ENCODE assay signal across 9 mouse cellular contexts in the genomic region with DNA sequence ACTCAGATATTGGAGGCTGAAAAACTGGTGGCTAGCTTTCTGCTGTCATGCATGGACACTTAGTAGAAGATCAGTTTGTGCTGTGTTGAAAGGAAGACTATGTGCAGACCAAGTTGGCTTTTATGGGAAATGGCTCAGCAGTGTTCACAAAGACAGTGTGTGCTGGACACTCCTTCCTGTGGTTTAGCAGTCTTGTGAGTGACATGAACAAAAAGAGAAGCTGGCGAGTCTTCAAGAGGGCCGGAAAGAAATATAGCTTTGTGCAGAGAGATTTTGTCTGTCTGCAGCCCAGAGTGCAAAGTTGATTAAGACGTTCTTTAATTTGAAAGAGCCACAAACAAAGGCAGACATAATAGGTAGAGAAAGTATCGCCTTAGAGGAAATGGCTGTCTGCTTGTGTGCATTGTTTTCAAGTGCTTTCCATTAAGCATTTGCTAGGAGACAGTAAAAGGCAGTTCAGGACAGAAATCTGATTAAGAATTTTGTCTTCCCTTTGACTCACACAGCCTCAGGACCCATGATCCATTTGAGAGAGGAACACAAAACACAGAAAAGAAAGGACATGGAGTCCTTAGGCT. TPM values are rescaled to one million over a fixed set of nuclear protein-coding genes. Genes with fewer than 3 reads are reported as not detected.
DNase-seq lines count a peak whose midpoint lies in the region; ATAC-seq and TF ChIP-seq lines count a peak whose summit lies in the region.
"Had no signal": no experiment of that assay in that cellular context is flagged by ENCODE, and none has a peak within 500 bp of the region (broad histone marks: within the 10 kb centered on the region; RNA-seq: fewer than 3 reads in every experiment).

No protein-coding gene starts in this region.

- 48% methylated on average over 4 of the region's 4 CpGs for WGBS in lung, adult 2 months

- peak; percentile 76 for ATAC-seq in monocyte, adult 5-6 weeks (replicated peaks; ENCODE audit: insufficient number of reproducible peaks, low FRiP score, low TSS enrichment, poor library complexity, severe bottlenecking)

- no peak for TF ChIP-seq POLR2A in lung, adult 2 months (IDR thresholded peaks at IDR 0.05; ENCODE audit: borderline replicate concordance, extremely low read depth, low read depth, low read length)
- no peak for TF ChIP-seq POLR2A in brain, embryonic 14.5 days (IDR thresholded peaks at IDR 0.05; ENCODE audit: borderline replicate concordance, extremely low read depth, insufficient read depth, insufficient read length, poor library complexity, severe bottlenecking)

- H3K4me3 ChIP-seq in lung, adult 2 months (replicated peaks; ENCODE audit: extremely low read depth, low read depth, low read length), result no peak overlapping the region
- H3K4me3 ChIP-seq: embryonic facial prominence, embryonic 12.5 days had no signal

- no peak for TF ChIP-seq CTCF in lung, adult 2 months (IDR thresholded peaks at IDR 0.05; ENCODE audit: insufficient read depth, low read length)
- no peak for TF ChIP-seq CTCF in brain, embryonic 14.5 days (IDR thresholded peaks at IDR 0.05; ENCODE audit: borderline replicate concordance, extremely low read depth, insufficient read depth, insufficient read length)

- no peaks in the 10 kb centered on the region for H3K4me1 ChIP-seq in lung, adult 2 months (ENCODE audit: control insufficient read depth, insufficient read depth, low read length)
- H3K4me1 ChIP-seq: embryonic facial prominence, embryonic 12.5 days had no signal

- peak; percentile 8 to 31 for DNase-seq in adrenal gland, adult (ENCODE audit: inconsistent age in 2 of 2, low spot score in 1 of 2)
- no peak for DNase-seq in adrenal gland, adult 8-10 months
- DNase-seq in lung, postnatal 25 days (ENCODE audit: low spot score), result peak; percentile 18
- no peak for DNase-seq in lung, adult 2 months
- DNase-seq in brain, embryonic 14.5 days (ENCODE audit: low read depth), result peak; percentile 52
- DNase-seq in right cerebral cortex, adult 2 months (ENCODE audit: low spot score in 2 of 2), result no peak
- DNase-seq in right cerebral cortex, postnatal 36 days (ENCODE audit: low spot score in 2 of 2), result no peak

RNA-seq across cellular contexts. Expression of a gene that starts 11.4 kb away (rescaled TPM):
- 1 to 10 TPM; 1.8 to 7.9 (median 3.7) TPM for total RNA-seq in adrenal gland, adult 8-10 months (2022)
- polyA plus RNA-seq in lung, adult 2 months (2012; rRNA removed), result 0.71 and 1.3 TPM in 2 replicates
- polyA plus RNA-seq in brain, embryonic 14.5 days (2012; rRNA removed), result 0.40 and 0.43 TPM in 2 replicates
- 116 to 144 TPM (median 135 TPM) in 3 replicates for total RNA-seq in monocyte, adult 5-6 weeks (2017)

RNA-seq across cellular contexts. Expression of a gene that starts 54.8 kb away (rescaled TPM):
- 1 to 10 TPM in 3 of 4 experiments, under 1 TPM in 1; 0.91 to 5.1 (median 3.6) TPM for total RNA-seq in adrenal gland, adult 8-10 months (2022)
- 1.4 and 2.5 TPM in 2 replicates for polyA plus RNA-seq in lung, adult 2 months (2012; rRNA removed)
- polyA plus RNA-seq in brain, embryonic 14.5 days (2012; rRNA removed), result 0.06 and 0.14 TPM in 2 replicates
- 50.9 to 97.9 TPM (median 77.8 TPM) in 3 replicates for total RNA-seq in monocyte, adult 5-6 weeks (2017)

Comparison
In these comparisons a context has a peak if more than half of its experiments do, and no peak if none do; other contexts are left out.
1. DNase-seq: peak in adrenal gland, adult (2 of 2), lung, postnatal 25 days (single experiment) and brain, embryonic 14.5 days (single experiment); none in adrenal gland, adult 8-10 months (single experiment), lung, adult 2 months (single experiment), right cerebral cortex, adult 2 months (0 of 2) and right cerebral cortex, postnatal 36 days (0 of 2).
2. RNA of a gene that starts 11.4 kb away (total RNA-seq): 116 to 144 TPM in monocyte, adult 5-6 weeks; 1.8 to 7.9 TPM in adrenal gland, adult 8-10 months; every median in the first group is over 10 times any median in the second.